Mouse (Mus musculus): ENCODE data around the gene Hist1h3e.

DNA sequence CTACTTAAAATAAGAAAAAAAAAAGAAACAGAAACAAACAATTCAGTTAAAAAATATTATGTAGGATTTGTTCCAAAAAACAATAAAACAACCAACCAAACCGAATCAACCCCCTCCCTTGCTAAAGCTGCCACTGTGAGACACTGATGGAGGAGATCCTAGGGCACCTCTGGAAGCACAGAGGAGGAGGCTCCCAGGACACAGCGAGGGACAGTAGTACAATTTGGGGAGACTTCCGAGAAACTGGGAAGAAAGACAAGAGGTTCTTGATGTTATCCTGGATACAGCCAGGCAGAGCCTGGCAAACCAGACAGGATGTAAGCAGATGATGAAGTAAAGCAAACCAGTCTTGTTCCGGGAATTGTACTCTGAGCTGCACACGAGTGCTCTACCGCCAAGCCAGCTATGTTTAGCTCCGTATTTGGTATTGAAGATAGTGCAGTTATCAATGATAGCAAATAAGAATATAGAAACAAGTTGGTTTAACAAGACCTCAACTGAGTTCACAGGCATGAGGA is 41.1 kb upstream of the Hist1h3e start:
- TF ChIP-seq GATA1 (IDR thresholded peaks at IDR 0.05; ENCODE audit: borderline replicate concordance, low read length), result no peak
- no peak for TF ChIP-seq FLI1 (IDR thresholded peaks at IDR 0.05; ENCODE audit: low read length)

All from megakaryocyte, embryonic 14.5 days (primary cell).